Mouse (Mus musculus) hindbrain, embryonic 11.5 days (tissue): ENCODE measurements around the gene Umad1. TPM values are rescaled to one million over a fixed set of nuclear protein-coding genes. Genes with fewer than 3 reads are reported as not detected.

Experiments
- ATAC-seq: fragments of 200-750 bp; cut with Nextera tagmentation; 2 replicates; pipeline ENCODE4 v1.8.0; 2017; ENCODE audit warnings: mild to moderate bottlenecking, moderate TSS enrichment, moderate library complexity; ENCODE audit not compliant: low FRiP score
- DNase-seq: peaks from one replicate; pipeline ENCODE4 v3.0.0-alpha.2; 2015; ENCODE audit warnings: low spot score
- H3K27ac ChIP-seq: fragments of 300-500 bp; sonication (generic); 2 replicates; pipeline ENCODE4 v1.5.1; 2014; ENCODE audit warnings: mild to moderate bottlenecking, low read depth, low read length
- H3K27me3 ChIP-seq: fragments of 300-500 bp; sonication (generic); 2 replicates; pipeline ENCODE4 v1.6.1; 2014; ENCODE audit warnings: mild to moderate bottlenecking, low read length, moderate library complexity, mixed read lengths; ENCODE audit not compliant: control insufficient read depth, insufficient read depth
- H3K36me3 ChIP-seq: fragments of 300-500 bp; sonication (generic); 2 replicates; pipeline ENCODE4 v1.6.1; 2014; ENCODE audit warnings: mild to moderate bottlenecking, low read length, moderate library complexity, mixed read lengths; ENCODE audit not compliant: control insufficient read depth, insufficient read depth
- H3K4me1 ChIP-seq: fragments of 300-500 bp; sonication (generic); replicated peaks from 2 replicates; pipeline ENCODE4 v1.6.1; 2014; ENCODE audit warnings: low read length, mixed read lengths; ENCODE audit not compliant: control insufficient read depth, insufficient read depth
- H3K4me2 ChIP-seq: fragments of 300-500 bp; sonication (generic); replicated peaks from 2 replicates; pipeline ENCODE4 v1.6.1; 2014; ENCODE audit warnings: mild to moderate bottlenecking, low read depth, low read length
- H3K4me3 ChIP-seq: fragments of 300-500 bp; sonication (generic); 2 replicates; pipeline ENCODE4 v1.5.1; 2014; ENCODE audit warnings: low read depth, low read length
- H3K9ac ChIP-seq: fragments of 300-500 bp; sonication (generic); 2 replicates; pipeline ENCODE4 v1.6.1; 2014; ENCODE audit warnings: low read depth, low read length
- H3K9me3 ChIP-seq: fragments of 300-500 bp; sonication (generic); 2 replicates; pipeline ENCODE4 v1.6.1; 2016; ENCODE audit warnings: low read length; ENCODE audit not compliant: control insufficient read depth
- WGBS: fragments of 180-500 bp; shearing (Covaris S2); extraction: QIAGEN DNeasy Blood & Tissue Kit; methylation state at CpG from one replicate; pipeline ENCODE4 v1.1.7; 2014; 5-methylcytosine and 5-hydroxymethylcytosine counted together
- polyA plus RNA-seq: library from polyadenylated mRNA; unstranded; fragments of >200 nt; fragmentation: Nextera tagmentation; extraction: Ambion mirVana; gene quantifications from 2 replicates; pipeline ENCODE4 v1.2.1, GENCODE M21; 2014

Umad1 gene
- polyA plus RNA-seq, 1 experiment from 2014 or later, result 28.8 TPM

- Histone ChIP-seq H3K27me3 (no peaks in the 10 kb centered on the region), H3K4me2 (no peak overlapping the region), H3K4me3 (no peak overlapping the region), H3K9ac (no peak overlapping the region), H3K36me3 (no peaks in the 10 kb centered on the region), H3K4me1 (no peaks in the 10 kb centered on the region), H3K9me3 (no peaks in the 10 kb centered on the region), H3K27ac (no peak overlapping the region)
- WGBS, result 92% methylated on average over 9 of the region's 9 CpGs
- no peak for DNase-seq
- ATAC-seq, result no peak
These were observed 77.7 kb downstream of the Umad1 start for GRCm38 (mm10) chr6:8336487-8337390.

GRCm38 (mm10) chr6:8339453-8339852, 80.4 kb downstream of the Umad1 start:
- H3K4me1 ChIP-seq, result no peaks in the 10 kb centered on the region
- H3K9me3 ChIP-seq, result no peaks in the 10 kb centered on the region
- no peaks in the 10 kb centered on the region for H3K36me3 ChIP-seq
- no peaks in the 10 kb centered on the region for H3K27me3 ChIP-seq
- WGBS, result 92% methylated on average over 6 of the region's 6 CpGs
- no peak overlapping the region for H3K9ac ChIP-seq
- no peak overlapping the region for H3K27ac ChIP-seq
- DNase-seq, result no peak
- no peak overlapping the region for H3K4me2 ChIP-seq
- H3K4me3 ChIP-seq, result no peak overlapping the region
- ATAC-seq, result no peak

DNA sequence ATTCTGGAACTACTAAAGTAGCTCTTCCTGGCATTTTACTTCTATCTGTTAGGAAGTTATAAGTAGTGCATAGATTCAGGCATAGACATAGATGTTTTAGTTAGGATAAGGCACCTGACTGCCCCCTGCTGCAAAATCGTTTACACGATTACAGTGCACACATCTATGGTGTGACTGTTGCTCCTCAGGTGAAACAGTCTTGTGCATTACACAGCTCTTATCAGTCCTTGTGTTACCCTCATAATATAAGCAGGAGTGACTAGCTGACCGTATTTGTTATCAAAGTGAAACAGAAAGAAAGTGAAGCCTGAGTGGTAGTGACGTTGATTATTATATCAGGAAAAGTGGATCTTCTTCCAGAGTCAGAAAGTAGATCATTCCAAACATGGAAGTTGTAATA, 84.2 kb downstream of the Umad1 start:
- 93% methylated on average over 4 of the region's 4 CpGs for WGBS
- Histone ChIP-seq H3K9me3 (no peaks in the 10 kb centered on the region), H3K27me3 (no peaks in the 10 kb centered on the region), H3K4me2 (no peak overlapping the region), H3K9ac (no peak overlapping the region), H3K4me3 (no peak overlapping the region), H3K4me1 (no peaks in the 10 kb centered on the region), H3K27ac (no peak overlapping the region), H3K36me3 (no peaks in the 10 kb centered on the region)
- ATAC-seq, result no peak
- no peak for DNase-seq

DNA sequence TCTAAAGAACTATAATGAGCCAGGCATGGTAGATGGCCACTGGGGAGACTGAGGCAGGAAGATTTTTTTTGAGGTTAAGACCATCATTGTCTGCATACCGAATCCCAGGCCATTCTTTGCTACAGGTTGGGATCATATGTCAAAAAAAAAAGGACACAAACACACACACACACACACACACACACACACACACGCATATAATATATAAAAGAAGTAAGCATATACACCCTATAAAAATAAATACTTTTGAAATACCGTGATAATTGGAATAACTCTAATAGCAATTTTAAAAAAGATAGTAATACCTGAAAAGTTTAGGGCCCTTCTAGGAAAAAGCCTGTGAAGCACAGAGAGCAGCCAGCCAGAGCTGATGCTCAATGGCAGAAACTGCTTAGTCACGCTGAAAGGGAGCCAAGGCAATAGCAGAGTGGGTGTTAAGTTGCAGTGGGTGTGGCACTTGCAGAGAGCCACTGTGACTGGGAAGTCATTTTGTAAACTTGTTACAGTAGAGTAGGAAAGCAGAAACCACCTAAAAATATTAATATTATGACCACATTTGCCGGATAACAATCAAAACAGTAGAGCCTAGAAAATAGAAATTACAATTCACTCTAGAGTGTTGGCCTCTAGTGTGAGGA, 86.2 kb downstream of the Umad1 start:
- DNase-seq (no peak), ATAC-seq (no peak)
- H3K9ac ChIP-seq, result no peak overlapping the region
- H3K36me3 ChIP-seq, result no peaks in the 10 kb centered on the region
- no peak overlapping the region for H3K4me3 ChIP-seq
- no peaks in the 10 kb centered on the region for H3K27me3 ChIP-seq
- no peak overlapping the region for H3K27ac ChIP-seq
- no peak overlapping the region for H3K4me2 ChIP-seq
- H3K9me3 ChIP-seq, result no peaks in the 10 kb centered on the region
- WGBS, result 80% methylated on average over 5 of the region's 5 CpGs
- no peaks in the 10 kb centered on the region for H3K4me1 ChIP-seq

GRCm38 (mm10) chr6:8347154-8347553, 88.1 kb downstream of the Umad1 start:
- Histone ChIP-seq H3K4me1 (no peaks in the 10 kb centered on the region), H3K4me2 (no peak overlapping the region), H3K27ac (no peak overlapping the region), H3K9me3 (no peaks in the 10 kb centered on the region), H3K4me3 (no peak overlapping the region), H3K27me3 (no peaks in the 10 kb centered on the region), H3K9ac (no peak overlapping the region), H3K36me3 (no peaks in the 10 kb centered on the region)
- WGBS, result 92% methylated on average over 2 of the region's 2 CpGs
- ATAC-seq, result no peak
- no peak for DNase-seq

DNA sequence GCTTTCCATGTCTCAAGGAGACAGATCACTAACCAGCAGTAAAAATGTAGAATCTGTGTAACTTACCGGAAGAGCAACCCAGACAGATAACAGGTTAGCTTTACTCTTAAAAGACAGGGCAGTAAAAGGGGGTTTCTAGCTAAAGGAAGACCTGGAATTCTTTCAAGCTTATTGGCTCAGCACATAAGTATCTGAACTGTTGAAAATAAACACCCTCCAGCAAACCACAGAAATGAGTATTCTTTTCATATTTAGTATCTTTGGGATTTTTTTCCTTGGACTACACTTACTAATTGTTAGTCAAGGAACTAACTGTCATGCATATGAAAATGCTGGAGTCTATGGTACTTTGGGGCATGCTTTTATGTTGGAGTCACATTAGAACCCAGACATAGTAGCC, 89.3 kb downstream of the Umad1 start:
- no peaks in the 10 kb centered on the region for H3K4me1 ChIP-seq
- 94% methylated on average over 1 of the region's 1 CpGs for WGBS

DNA sequence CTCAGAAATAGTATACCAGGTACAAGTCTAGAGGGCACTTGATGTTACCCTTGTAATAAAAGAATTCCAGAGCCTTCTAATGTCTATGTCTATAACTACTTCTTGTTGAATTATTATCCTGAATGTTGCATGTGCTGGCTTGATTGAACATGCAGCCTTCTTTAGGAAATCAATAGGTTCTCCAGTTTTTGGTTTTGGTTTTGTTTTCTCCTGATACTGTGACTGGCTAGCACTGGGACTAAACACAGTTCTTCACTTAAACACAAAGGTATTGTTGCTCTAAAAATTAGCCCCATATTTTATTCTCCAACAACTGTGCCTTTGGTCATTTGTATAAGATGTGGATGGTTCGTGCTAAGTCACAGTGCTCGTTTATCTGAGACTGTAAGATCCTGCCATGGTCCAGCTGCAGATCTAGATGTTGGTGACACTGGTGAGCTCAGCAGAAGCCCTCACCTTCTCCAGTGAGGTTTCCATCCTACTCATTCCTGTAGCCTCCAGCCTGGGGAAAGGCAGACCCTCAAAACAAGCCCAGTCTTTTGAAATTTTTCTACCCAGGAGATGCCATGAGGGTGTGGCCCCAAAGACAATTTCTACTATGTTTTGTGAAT, 90.1 kb downstream of the Umad1 start:
- H3K36me3 ChIP-seq, result no peaks in the 10 kb centered on the region
- no peaks in the 10 kb centered on the region for H3K9me3 ChIP-seq
- no peaks in the 10 kb centered on the region for H3K4me1 ChIP-seq
- no peak overlapping the region for H3K9ac ChIP-seq
- ATAC-seq (no peak), DNase-seq (no peak)
- H3K4me2 ChIP-seq, result no peak overlapping the region
- no peaks in the 10 kb centered on the region for H3K27me3 ChIP-seq
- H3K27ac ChIP-seq, result no peak overlapping the region
- 91% methylated on average over 2 of the region's 2 CpGs for WGBS
- no peak overlapping the region for H3K4me3 ChIP-seq

More for the DNA sequence above, 89.3 kb downstream of the Umad1 start:
- Histone ChIP-seq H3K27me3 (no peaks in the 10 kb centered on the region), H3K9me3 (no peaks in the 10 kb centered on the region), H3K4me3 (no peak overlapping the region), H3K4me2 (no peak overlapping the region), H3K36me3 (no peaks in the 10 kb centered on the region), H3K9ac (no peak overlapping the region), H3K27ac (no peak overlapping the region)
- no peak for ATAC-seq
- no peak for DNase-seq

- Histone ChIP-seq H3K9me3 (no peaks in the 10 kb centered on the region), H3K27ac (no peak overlapping the region), H3K4me2 (no peak overlapping the region), H3K9ac (no peak overlapping the region), H3K4me1 (no peaks in the 10 kb centered on the region), H3K4me3 (no peak overlapping the region), H3K27me3 (no peaks in the 10 kb centered on the region), H3K36me3 (no peaks in the 10 kb centered on the region)
- WGBS, result 82% methylated on average over 2 of the region's 2 CpGs
- no peak for DNase-seq
- no peak for ATAC-seq
These were observed 92.4 kb downstream of the Umad1 start for GRCm38 (mm10) chr6:8351507-8351906.
